Mouse (Mus musculus): Measurements from ENCODE around the gene Cbx2. TPM values are rescaled to one million over a fixed set of nuclear protein-coding genes. Genes with fewer than 3 reads are reported as not detected.

Gene Cbx2
- polyA plus RNA-seq, 1 experiment from 2014 or later: 29.3 TPM

DNA sequence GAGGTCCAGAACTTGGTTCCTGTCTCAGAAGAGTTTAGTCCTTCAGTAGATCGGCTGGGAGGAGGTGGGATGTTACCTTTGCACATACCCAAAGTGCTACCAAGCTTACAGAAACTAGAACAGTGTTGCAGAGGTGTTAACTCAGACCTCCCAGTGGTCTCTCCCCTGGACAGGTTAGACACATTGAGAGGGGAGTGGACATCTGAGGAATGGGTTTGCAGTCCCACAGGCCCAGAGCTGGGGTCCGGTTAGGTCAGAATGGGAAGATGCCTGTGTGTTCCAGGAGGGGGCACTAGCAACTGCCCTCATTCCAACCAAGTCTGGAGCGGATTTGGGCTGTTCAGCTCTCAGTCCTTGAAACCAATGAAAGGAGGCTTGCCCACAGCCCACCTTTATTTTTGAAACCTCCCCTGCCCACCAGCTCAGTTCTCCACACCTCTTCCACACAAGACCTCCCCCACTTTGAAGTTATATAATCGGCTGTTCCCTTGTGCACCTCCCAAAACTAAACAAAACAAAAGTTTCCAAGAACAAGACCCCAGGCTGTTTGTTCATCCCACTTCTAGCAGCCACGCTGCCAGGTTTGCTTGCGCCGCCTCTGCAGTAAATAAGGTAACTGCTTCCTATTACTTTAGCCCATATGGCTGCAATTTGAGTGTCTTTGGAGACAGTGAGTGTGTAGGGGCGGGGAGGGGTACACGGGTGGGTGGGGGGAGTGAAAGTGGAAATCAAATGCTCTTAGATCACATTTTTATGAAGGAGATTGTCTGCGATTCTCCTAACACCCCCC is 21.2 kb downstream of the Cbx2 start:
- no peak for ATAC-seq (ENCODE audit: insufficient number of reproducible peaks, low FRiP score)
- Histone ChIP-seq H3K27ac (ENCODE audit: poor library complexity, severe bottlenecking) (no peak overlapping the region), H3K9ac (no peak overlapping the region), H3K36me3 (peaks cover 4% of the 10 kb centered on the region), H3K4me1 (replicated peaks) (peaks cover 65% of the 10 kb centered on the region), H3K9me3 (replicated peaks) (no peaks in the 10 kb centered on the region), H3K4me2 (peak overlapping the region; percentile 57), H3K27me3 (replicated peaks) (peaks cover 80% of the 10 kb centered on the region), H3K4me3 (peak overlapping the region; percentile 20)
- 6% methylated on average over 10 of the region's 10 CpGs for WGBS

DNA sequence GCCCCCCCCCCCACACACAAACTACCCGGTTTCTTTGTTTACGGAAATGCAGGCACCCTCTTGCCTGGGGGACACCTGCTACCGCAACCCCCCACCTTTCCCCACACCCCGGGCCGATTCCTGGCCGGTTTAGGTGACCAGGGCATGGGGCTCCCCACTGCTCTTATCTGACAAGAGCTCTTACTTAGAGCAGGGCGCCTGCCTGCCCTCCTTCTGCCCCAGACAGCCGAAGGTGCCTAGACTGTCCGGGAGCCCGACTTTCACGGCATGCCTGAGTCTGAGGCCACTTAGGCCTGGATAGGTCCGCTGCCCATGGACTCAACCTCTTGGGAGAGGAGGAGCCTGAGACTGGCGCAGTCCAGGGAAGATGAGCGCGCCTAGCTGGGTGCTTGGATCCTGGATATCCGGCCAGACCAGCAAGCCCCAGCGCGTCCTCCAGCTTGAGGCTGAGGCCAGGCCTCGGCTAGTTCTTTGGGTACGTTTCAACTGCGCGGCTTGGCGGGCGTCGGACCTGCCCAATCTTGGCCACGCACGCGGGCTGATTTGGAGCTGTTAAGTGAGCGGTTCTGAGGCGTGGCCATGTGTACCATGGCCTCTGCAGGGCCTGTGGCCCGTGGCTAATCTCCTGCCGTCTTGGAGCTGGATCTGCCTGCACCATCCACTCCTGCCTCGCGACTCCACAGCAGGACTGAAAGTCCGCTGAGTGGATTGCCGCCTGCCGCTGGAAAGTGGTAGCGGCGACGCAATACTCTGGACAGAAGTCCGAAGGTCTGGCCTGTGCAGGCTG is 22.0 kb downstream of the Cbx2 start:
- Histone ChIP-seq H3K27me3 (replicated peaks) (peaks cover 80% of the 10 kb centered on the region), H3K36me3 (no peaks in the 10 kb centered on the region), H3K27ac (ENCODE audit: poor library complexity, severe bottlenecking) (no peak overlapping the region), H3K4me1 (replicated peaks) (peaks cover 57% of the 10 kb centered on the region), H3K9me3 (replicated peaks) (no peaks in the 10 kb centered on the region), H3K4me2 (peak overlapping the region; percentile 57), H3K9ac (peak overlapping the region; percentile 0; the same call in 1 of the 2 replicates), H3K4me3 (peak overlapping the region; percentile 20)
- no peak for ATAC-seq (ENCODE audit: insufficient number of reproducible peaks, low FRiP score)
- 2% methylated on average over 41 of the region's 41 CpGs for WGBS

GRCm38 (mm10) chr11:119046601-119047245 is 24.0 kb downstream of the Cbx2 start:
- peak overlapping the region; percentile 38 for H3K4me3 ChIP-seq
- H3K4me1 ChIP-seq (replicated peaks): peaks cover 46% of the 10 kb centered on the region
- peak overlapping the region; percentile 71 for H3K4me2 ChIP-seq
- no peaks in the 10 kb centered on the region for H3K9me3 ChIP-seq (replicated peaks)
- under 1% methylated on average over 39 of the region's 39 CpGs for WGBS
- H3K27me3 ChIP-seq (replicated peaks): peaks cover 96% of the 10 kb centered on the region
- no peak for ATAC-seq (ENCODE audit: insufficient number of reproducible peaks, low FRiP score)
- no peak overlapping the region for H3K27ac ChIP-seq (ENCODE audit: poor library complexity, severe bottlenecking)
- no peaks in the 10 kb centered on the region for H3K36me3 ChIP-seq
- 0 out of 2 replicates have a peak overlapping the region, but pooled peaks have one; percentile 48 for H3K9ac ChIP-seq

DNA sequence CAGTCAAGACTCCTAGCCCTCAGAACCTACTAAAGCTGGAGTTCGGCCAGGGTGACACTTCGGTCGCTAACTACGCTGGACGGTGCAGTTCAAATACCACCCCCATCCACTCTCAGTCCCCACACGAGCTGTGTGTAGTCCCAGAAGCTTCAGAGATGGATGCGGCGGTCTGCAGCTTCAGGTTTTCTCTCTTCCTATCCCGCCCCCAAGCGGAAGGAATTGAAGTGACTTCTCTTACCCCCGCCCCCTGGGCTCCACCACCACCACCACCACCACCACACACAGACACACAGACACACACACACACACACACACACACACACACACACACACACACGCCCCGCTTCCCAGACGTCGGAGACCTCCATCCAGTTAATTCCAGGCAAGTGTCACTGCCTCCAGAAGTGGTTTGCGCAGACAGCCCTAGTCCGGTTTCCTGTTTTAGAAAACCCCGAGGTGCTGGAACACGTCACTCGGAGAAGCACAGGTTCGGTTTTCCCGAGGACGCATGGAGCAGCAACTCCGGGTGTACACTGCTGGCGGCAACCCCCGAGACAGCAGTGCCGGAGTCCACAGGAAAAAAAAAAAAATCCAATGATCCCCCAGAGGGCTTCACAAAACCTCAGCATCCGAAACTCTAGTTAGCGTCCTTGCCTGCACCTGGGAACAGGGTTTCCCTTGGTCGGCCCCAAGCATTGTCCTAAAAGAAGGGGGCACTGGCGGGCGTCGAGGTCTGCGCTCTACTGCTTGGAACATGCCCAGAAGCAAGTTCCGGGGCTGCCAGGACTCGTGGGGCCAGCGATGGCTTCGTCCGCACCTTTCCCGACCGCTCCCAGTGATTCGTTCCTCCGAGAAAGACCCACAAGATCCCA is 24.7 kb downstream of the Cbx2 start:
- H3K4me3 ChIP-seq: peak overlapping the region; percentile 38
- no peaks in the 10 kb centered on the region for H3K9me3 ChIP-seq (replicated peaks)
- no peaks in the 10 kb centered on the region for H3K36me3 ChIP-seq
- ATAC-seq (ENCODE audit: insufficient number of reproducible peaks, low FRiP score): peak; percentile 22; the same call in 1 of the 2 replicates
- no peak overlapping the region for H3K9ac ChIP-seq
- peaks cover 95% of the 10 kb centered on the region for H3K27me3 ChIP-seq (replicated peaks)
- H3K4me2 ChIP-seq: peak overlapping the region; percentile 71
- H3K4me1 ChIP-seq (replicated peaks): peaks cover 47% of the 10 kb centered on the region
- under 1% methylated on average over 42 of the region's 43 CpGs for WGBS
- H3K27ac ChIP-seq (ENCODE audit: poor library complexity, severe bottlenecking): no peak overlapping the region

DNA sequence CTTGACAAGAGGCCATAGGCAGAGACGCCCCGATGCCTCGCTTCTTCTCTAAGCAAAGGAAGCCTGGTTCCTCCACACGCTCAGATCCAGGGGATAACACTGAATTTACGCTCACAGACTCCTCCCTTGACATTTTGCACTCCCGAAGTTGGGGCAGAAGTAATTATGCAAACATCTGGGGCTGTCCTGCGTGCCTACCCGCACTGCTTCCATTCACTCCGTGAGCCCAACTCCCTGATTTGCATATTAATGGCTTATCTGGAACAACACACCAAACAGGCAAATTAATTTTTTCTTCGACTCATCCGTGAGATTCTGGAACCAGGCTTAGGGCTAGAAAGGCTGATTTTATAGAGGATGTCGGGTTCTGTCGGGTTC is 25.4 kb downstream of the Cbx2 start:
- Histone ChIP-seq H3K9ac (no peak overlapping the region), H3K4me1 (replicated peaks) (peaks cover 45% of the 10 kb centered on the region), H3K4me2 (peak overlapping the region; percentile 71; the same call in 1 of the 2 replicates), H3K27me3 (replicated peaks) (peaks cover 91% of the 10 kb centered on the region), H3K27ac (ENCODE audit: poor library complexity, severe bottlenecking) (no peak overlapping the region), H3K4me3 (0 out of 2 replicates have a peak overlapping the region, but pooled peaks have one; percentile 38), H3K9me3 (replicated peaks) (no peaks in the 10 kb centered on the region), H3K36me3 (no peaks in the 10 kb centered on the region)
- 2% methylated on average over 13 of the region's 13 CpGs for WGBS
- no peak for ATAC-seq (ENCODE audit: insufficient number of reproducible peaks, low FRiP score)

DNA sequence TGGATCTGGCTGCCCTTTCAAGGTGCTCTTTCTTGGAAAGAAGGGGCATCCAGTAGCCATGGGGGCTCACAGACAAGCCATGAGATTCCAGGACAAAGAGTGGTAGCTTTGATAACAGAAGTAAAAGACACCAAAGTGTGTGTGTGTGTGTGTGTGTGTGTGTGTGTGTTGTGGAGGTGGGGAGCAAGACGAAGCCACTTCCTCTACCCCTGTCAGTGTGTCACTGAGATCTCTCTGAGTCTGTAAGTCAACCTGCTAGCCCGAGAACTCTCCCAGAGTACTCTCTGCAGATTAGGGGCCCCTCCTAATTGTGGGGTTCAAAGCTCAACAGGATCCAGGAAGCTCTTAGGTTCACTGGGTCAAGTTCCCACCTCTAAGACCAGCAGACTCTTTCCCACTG is 27.6 kb downstream of the Cbx2 start:
- H3K4me2 ChIP-seq: no peak overlapping the region

DNA sequence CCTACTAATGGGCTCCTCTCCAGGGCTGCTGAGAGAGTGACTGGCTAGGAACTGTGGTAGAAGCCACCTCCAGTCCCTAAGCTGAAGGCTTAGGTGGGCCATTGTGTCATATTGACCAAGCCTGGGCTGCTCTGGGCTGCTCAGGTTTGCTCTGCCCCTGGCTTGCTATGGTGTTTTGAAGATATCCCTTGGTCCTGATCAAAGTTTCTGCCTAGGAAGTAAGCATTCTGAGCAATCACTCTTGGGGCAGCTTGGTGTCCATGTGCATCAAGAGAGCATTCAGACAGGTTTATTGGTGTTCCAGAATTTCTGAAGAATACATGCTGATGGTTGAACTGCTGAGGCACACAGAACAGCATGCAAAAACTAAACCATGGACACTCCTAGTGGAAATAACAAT is 28.7 kb downstream of the Cbx2 start:
- H3K9ac ChIP-seq: no peak overlapping the region
- ATAC-seq (ENCODE audit: insufficient number of reproducible peaks, low FRiP score): no peak
- no peaks in the 10 kb centered on the region for H3K36me3 ChIP-seq

More for the DNA sequence above, 27.6 kb downstream of the Cbx2 start:
- no peak for ATAC-seq (ENCODE audit: insufficient number of reproducible peaks, low FRiP score)
- Histone ChIP-seq H3K27ac (ENCODE audit: poor library complexity, severe bottlenecking) (no peak overlapping the region), H3K4me1 (replicated peaks) (peaks cover 33% of the 10 kb centered on the region), H3K9me3 (replicated peaks) (no peaks in the 10 kb centered on the region), H3K36me3 (no peaks in the 10 kb centered on the region), H3K27me3 (replicated peaks) (peaks cover 81% of the 10 kb centered on the region), H3K4me3 (no peak overlapping the region), H3K9ac (no peak overlapping the region)
- WGBS: 6% methylated on average over 2 of the region's 2 CpGs

DNA sequence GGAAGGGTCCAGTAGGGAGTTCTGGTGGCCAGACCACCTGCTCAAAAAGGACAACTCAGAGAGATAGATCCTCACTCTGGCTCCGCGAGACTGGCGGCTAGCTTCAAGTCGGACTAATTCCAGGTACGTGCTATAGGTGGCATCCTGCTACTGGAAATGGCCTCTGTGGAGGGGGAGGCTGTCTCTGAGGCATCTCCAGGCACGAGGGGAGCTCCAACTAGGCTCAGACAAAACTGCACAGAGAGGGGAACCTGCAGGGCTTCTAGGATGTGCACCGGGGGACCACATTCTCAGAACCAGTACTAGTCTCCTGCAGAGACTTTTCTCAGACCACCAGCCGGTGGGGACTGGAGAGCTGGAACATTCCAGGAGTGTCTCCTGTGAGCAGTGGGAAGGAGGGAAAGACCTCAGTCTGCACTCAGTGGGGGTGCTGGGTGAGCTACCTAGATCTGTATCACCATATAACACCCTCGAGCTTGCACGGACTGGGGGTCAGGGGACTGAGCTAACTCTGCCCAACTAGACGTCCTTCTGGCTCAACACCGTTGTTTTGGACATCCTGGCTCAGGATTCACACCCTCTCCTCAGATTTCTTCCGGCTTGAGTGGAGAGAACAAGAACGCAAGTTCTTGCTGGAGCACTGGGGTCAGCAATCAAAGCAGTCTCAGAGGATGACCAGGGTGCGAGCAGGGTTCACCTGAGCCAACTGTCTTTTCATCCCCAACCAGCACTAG is 29.3 kb downstream of the Cbx2 start:
- Histone ChIP-seq H3K27me3 (replicated peaks) (peaks cover 70% of the 10 kb centered on the region), H3K4me1 (replicated peaks) (peaks cover 28% of the 10 kb centered on the region), H3K9me3 (replicated peaks) (no peaks in the 10 kb centered on the region), H3K4me2 (peak overlapping the region; percentile 80), H3K27ac (ENCODE audit: poor library complexity, severe bottlenecking) (no peak overlapping the region), H3K9ac (no peak overlapping the region), H3K36me3 (no peaks in the 10 kb centered on the region), H3K4me3 (0 out of 2 replicates have a peak overlapping the region, but pooled peaks have one; percentile 0)
- WGBS: 5% methylated on average over 15 of the region's 15 CpGs
- ATAC-seq (ENCODE audit: insufficient number of reproducible peaks, low FRiP score): no peak

More for the DNA sequence above, 28.7 kb downstream of the Cbx2 start:
- Histone ChIP-seq H3K27ac (ENCODE audit: poor library complexity, severe bottlenecking) (no peak overlapping the region), H3K4me3 (no peak overlapping the region), H3K4me2 (no peak overlapping the region), H3K9me3 (replicated peaks) (no peaks in the 10 kb centered on the region), H3K27me3 (replicated peaks) (peaks cover 76% of the 10 kb centered on the region), H3K4me1 (replicated peaks) (peaks cover 33% of the 10 kb centered on the region)

- Histone ChIP-seq H3K9ac (peak overlapping the region; percentile 63; the same call in 1 of the 2 replicates), H3K36me3 (no peaks in the 10 kb centered on the region), H3K27ac (ENCODE audit: poor library complexity, severe bottlenecking) (peak overlapping the region; percentile 84), H3K4me1 (replicated peaks) (peaks cover 29% of the 10 kb centered on the region), H3K27me3 (replicated peaks) (peaks cover 67% of the 10 kb centered on the region), H3K4me2 (peak overlapping the region; percentile 80), H3K9me3 (replicated peaks) (no peaks in the 10 kb centered on the region), H3K4me3 (peak overlapping the region; percentile 42)
- 3% methylated on average over 13 of the region's 13 CpGs for WGBS
- ATAC-seq (ENCODE audit: insufficient number of reproducible peaks, low FRiP score): peak; percentile 64
Measured at GRCm38 (mm10) chr11:119052661-119053256, 30.0 kb downstream of the Cbx2 start.

Measured in heart, embryonic 12.5 days (tissue).